Mouse (Mus musculus): Measurements from ENCODE around the gene Elane. TPM values are rescaled to one million over a fixed set of nuclear protein-coding genes. Genes with fewer than 3 reads are reported as not detected.

Gene Elane
- total RNA-seq, 2 experiments from 2014 or later, result not detected

DNA sequence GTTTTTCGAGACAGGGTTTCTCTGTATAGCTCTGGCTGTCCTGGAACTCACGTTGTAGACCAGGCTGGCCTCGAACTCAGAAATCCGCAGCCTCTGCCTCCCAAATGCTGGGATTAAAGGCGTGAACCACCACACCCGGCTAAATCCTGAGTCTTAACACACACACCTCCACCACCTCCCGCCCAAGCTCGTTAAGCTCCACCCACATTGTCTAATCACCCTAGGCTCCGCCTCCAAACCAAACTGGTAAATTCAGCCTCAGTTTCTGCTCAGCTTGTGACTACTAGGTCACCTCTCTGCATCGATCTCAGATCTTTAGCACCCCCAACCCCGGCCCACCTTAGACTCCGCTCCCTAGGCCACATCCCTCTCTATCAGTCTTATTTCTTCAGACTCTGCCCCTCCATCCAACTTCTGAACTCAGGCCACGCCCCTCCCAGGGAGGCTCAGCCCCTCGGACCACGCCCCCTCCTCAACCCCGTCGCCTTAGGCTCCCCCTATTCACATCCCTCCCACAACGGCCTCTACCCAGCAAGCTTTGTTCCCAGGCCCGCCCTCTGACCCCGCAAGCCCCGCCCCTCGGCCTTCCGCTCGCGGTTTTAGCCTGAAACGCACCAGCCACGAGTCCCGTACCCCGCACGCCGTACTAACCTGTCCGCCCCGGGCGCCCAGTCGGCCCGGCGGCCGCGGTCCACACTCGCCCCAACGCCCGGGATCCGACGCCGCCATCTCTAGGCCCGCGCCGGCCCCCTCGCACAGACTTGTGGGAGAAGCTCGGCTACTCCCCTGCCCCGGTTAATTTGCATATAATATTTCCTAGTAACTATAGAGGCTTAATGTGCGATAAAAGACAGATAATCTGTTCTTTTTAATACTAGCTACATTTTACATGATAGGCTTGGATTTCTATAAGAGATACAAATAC, 22.4 kb downstream of the Elane start, which contains the start of gene Med16:
Gene Med16, minus strand, starts transcription at position 757 of the 925 bp plus-strand sequence.
- DNase-seq (ENCODE audit: low spot score in 2 of 2), result peak; percentile 96
- intact Hi-C loops (cut with DNase I), result no loop called here

DNA sequence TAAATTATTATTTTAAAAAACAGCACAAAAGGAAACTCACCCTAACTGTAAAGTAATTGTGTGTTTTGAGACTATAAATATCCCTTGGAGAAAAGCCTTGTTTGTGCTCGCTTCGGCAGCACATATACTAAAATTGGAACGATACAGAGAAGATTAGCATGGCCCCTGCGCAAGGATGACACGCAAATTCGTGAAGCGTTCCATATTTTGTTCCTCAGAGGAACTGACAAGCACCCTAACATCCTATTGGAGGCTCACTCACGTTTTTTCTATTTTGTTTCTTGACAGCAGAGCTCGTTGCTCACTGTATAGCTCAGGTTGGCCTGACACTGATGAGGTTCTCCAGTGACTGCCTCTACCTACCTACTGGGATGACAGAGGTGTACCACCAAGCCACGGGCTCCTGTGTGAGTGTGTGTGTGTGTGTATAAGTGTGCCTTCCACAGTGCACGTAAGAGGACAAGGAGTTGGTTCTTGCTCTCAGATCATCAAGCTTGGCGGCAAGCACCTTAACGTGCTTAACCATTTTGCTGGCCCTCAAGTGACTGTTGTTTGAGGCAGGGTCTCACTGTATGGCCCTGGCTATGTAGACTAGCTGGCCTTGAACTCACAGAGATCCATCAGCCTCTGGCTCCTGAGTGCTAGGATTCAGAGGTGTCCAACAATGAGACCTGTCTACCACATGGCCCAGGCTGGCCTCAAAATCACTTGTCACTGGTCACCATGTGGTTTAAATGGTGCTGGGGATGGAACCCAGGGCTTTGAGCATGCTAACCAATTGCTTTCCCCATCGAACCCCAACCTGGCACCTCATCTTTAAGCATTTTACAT, 23.3 kb downstream of the Elane start:
- intact Hi-C loops (cut with DNase I), result no loop called here
- peak; percentile 47 to 62 for DNase-seq (ENCODE audit: low spot score in 2 of 2)

DNA sequence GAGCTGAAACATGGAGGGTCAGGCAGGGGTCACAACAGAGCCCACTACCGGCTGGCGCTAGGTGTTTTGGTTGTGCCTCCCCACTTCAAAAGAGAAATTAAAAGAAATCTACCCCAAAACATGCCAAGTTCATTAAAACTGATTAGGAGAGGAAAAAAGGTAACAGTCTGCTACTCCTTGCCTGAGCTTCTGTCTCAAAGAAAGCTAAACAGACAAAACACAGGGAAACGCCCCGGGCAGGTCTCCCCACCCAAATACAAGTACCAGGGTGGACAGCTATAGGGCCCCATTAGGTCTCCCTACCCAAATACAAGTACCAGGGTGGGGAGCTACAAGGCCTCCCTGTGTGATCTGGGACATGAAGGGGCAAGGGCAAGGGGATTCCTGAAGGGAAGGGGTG, 24.5 kb downstream of the Elane start, which contains the start of gene Gm26602:
Gene Gm26602, plus strand, starts transcription at position 301 of the 400 bp plus-strand sequence.
- DNase-seq (ENCODE audit: low spot score in 2 of 2), result no peak
- intact Hi-C loops (cut with DNase I), result no loop called here

DNA sequence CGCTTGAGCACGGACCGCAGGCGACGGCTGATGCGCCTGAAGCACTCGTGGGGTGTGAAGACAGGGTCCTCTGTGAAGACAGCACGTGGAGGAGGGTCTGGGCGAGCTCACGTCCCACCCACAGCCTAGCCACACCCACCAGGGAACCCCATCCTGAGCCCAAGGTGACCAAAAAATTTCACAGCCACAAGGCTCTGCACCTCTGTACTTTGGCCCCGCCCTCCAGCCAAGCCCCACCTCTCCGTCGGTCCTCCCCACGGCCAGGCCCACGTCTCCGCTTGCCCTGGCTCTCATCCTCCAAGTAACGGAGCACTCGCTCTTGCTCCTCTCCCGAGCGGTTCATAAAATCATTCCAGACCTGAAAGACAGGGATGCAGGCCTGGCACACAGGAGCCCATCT, 26.4 kb downstream of the Elane start:
- intact Hi-C loops (cut with DNase I), result no loop called here

DNA sequence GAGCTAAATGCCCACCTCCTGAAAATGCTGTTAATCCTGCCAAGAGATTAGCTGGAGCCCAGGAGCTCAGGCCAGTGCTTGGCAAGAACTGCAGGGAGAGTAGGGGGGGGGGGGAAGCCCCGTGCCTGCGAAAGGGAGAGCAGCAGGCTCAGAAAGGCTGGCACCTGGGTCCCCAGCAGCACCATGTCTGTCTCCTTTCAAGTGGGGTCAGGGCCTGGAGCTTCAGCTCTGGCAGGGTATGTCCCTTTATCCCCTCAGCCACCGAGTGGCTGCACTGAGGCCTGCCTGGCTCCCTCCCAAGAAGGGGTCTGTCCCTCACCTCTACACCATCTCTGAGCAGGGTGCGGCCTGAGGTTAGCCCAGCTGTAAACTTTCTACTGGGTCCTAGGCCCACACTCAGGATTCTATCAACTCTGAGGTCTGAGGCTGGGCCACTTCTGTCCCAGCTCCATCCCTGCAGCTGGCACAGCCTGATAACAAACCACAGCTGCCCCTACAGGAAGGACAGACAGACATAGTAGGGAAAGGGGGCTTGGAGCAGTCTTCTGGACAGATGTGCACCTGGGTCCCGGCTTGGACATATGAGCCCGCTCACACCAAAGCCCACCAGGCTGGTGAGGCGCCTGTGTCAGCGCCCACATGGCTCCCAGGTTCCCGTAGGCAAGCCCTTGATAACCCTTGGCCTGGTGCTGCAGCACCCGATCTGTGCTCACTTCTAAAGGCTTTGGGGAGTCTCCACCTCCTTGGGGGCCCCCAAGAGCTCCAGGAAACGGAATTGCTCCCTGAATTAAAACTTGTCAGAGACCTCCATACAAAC, 28.3 kb downstream of the Elane start:
- intact Hi-C loops (cut with DNase I), result no loop called here
- no peak for DNase-seq (ENCODE audit: low spot score in 2 of 2)

More for the DNA sequence above, 26.4 kb downstream of the Elane start:
- no peak for DNase-seq (ENCODE audit: low spot score in 2 of 2)

DNA sequence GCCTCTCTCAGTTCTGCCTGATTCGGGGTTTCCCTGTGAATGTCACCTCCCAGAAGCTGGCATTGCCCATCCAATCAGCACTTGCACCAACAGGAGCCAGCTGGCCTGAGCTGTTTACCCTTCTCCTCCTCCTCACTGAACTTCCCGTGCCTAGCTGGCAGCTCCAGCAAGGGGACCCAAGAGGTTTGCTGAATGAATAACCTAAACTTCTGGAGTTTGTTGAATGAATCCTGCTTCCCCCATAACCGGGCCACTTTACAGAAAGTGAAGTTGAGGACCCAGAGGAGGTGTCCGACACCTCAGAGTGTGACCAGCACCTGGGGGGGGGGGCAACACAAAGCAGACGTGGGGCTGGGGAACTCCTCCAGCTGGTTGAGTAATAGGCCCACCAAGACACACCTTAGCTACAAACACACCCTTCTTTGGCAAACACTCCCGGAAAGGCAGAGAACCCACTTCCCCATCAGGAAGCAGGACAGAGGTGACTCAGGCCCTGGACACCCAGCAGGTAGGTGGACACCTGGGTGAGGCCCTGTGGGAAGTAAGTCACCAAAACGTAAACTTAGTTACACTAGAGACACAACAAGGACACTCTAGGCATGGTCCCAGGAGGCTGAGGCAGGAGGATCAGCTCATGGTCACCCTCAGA, 29.0 kb downstream of the Elane start:
- no peak for DNase-seq (ENCODE audit: low spot score in 2 of 2)
- intact Hi-C loops (cut with DNase I), result no loop called here

DNA sequence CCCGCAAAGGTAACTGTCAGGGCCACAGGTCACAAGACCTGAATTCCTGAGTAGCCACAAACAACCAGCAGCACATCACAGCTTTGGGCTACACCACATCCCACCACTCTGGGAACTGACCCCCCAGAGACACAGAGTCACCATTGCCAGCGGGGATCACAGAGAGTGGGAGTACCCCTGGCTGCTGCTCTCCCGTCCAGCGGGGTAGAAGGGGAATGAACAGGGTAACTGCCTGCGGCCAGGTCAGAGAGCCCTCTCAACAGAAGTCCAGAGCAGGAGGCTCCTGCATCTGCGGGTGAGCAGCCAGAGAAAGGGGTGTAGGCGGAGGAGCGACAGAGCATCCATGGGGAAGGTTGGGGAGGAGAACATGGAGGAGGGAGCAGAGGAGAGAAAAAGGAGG, 30.0 kb downstream of the Elane start:
- DNase-seq (ENCODE audit: low spot score in 2 of 2), result peak in 1 of 2 experiments; percentile 49
- intact Hi-C loops (cut with DNase I), result no loop called here

DNA sequence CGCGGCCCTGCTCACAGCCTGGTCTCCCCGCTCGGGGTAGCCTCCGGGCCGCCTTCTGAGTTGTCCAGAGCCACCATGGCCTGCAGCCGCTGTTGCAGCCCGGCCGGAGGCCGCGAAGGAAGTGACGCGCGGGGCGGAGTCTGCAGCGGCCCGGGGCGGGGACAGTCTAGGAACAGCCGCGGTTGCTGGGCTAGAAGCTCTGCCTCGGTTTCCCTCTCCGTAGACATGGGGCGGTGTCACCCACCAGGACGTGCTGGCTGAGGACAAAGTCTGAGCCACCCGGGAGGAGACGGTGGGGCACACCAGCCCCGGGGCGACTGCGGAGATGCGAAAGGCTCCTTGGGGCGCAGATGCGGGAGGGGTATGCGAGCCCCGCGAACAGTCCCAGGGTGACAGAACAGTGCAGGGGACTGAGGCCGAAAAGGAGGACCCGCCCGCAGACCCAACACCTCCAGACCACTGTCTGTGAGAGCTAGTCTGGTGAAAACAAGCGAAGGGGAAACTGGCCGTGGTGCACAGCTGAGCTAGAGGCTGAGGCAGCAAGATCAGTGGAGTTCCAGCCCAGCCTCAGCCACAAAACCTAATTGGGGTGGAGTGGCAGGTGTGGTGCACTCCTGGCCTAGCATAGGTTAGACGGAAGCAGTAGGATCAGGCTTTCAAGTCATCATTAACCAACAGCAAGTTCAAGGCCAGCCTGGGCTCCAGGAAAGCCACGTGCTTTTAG, 30.9 kb downstream of the Elane start, which contains the start of gene Kiss1r:
Gene Kiss1r, plus strand, starts transcription at position 164 of the 724 bp plus-strand sequence.
- intact Hi-C loops (cut with DNase I), result no loop called here
- peak; percentile 84 to 88 for DNase-seq (ENCODE audit: low spot score in 2 of 2)

DNA sequence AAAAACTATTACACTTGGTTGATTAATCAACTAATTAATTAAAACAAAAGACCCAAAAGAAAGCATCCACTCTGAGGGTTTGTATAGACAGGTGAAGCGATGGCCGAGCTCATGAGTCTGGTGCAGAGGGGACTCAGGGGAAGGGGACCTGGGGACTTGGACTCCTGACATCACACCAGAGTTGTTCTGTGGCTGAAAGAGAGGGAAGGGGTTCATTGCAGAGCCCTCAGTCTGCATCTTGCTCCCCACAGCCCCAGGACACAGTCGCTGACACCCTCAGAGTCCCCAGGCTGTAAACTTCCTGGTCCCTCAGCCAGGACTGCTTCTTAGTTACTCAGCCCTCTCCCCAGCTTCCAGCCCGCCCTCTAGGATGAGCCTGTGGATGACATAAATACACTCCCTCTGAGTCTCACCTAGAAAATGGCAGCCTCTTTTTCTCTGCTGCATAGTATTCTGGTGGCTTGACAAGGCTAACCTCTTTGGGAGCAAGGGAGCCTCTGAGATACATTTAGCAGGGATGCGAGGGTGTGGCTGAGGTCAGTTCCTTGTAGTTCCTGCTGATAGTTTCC, 31.6 kb downstream of the Elane start:
- intact Hi-C loops (cut with DNase I), result no loop called here
- no peak for DNase-seq (ENCODE audit: low spot score in 2 of 2)

DNA sequence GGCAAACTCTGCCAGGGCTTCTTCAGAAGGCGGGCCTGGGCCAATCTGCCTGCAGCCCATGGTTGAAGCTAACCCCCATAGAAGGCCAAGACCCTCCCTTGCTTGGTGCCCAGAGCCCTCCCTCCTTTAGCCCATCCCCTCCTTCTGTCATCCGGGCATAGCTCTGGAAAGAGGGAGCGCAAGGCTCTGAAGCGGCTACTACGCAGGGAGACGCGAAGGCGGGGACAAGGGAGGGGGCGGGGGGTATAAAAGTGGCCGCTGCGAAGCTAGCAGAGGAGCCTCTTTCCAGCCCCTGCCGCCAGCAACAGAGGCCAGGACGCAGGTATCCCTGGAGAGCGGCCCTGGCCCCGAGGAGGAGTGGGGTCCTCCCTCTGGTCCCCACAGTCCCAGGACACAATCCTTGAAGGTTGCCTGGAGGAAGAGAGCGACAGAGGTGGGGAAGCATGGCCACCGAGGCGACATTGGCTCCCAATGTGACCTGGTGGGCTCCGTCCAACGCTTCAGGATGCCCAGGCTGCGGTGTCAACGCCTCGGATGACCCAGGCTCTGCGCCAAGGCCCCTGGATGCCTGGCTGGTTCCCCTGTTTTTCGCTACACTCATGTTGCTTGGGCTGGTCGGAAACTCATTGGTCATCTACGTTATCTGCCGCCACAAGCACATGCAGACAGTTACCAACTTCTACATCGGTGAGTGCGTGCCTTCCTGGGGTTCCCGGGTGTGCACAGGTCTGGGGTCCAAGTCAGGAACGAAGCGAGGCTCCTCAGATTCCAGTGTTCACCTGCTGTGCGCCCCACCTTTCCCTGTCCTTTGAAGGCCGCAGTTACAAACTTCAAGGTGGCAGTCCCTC, 32.4 kb downstream of the Elane start:
- DNase-seq (ENCODE audit: low spot score in 2 of 2), result no peak
- intact Hi-C loops (cut with DNase I), result no loop called here

DNA sequence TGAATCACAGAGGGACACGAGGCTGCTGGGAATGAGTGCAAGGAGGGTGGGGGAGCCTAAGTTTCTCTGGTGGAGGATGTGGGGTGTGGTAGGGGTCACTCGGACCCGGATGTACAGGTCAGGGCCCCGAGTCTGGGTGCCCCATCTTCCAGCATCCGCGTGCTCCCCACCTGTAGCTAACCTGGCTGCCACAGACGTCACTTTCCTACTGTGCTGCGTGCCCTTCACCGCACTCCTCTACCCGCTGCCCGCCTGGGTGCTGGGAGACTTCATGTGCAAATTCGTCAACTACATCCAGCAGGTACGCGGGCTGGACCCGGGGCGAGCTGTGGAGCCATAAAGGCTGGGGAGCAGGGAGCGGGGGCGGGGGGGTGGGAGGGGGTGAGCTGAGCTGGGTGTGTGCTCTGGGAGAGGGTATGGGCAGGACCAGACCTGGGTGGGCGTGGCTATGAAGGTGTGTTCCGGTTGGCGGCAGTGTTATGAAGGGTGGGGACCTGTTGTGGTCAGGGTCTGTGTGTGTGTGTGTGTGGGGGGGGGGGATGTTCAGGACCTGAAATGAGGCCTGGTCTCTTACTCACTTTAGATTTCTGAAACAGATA, 33.3 kb downstream of the Elane start:
- no peak for DNase-seq (ENCODE audit: low spot score in 2 of 2)
- intact Hi-C loops (cut with DNase I), result no loop called here

DNA sequence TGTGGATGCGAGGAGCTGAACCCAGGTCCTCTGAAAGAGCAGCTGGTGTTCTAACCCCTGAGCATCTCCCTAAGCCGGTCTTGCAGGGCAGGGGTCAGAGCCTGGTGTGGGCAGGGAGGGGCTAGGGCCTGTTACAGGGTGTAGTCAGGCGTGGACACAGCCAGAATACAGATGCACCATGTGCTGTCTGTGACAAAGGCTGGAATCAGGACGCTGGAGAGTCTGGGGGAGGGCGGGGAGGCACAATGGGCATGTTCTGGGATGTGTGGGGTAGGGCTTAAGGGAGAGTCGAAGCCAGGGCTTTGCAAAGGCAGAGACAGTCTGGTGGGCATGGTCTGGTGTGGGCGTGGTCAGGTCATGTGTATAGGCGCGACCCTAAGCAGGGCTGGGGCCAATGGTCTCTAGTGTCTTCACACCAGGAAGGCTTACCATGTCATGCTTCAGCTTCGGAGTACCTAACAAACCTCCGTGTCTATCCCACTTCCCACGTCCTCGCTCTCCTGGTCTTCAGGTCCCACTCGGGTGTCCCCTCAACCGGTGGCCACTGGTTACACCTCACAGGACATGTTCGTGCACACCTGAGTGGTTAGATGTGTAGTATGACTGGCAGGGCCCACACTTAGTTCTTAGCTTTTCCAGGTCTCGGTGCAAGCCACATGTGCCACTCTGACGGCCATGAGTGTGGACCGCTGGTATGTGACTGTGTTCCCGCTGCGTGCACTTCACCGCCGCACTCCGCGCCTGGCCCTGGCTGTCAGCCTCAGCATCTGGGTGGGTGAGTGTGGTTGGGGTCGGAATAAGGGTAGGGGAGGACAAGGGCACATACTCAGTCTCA, 34.2 kb downstream of the Elane start:
- DNase-seq (ENCODE audit: low spot score in 2 of 2), result no peak
- intact Hi-C loops (cut with DNase I), result loop anchor here (5.0 kb wide), 1 partner anchor 38 kb away; no protein-coding TSS in a partner anchor

DNA sequence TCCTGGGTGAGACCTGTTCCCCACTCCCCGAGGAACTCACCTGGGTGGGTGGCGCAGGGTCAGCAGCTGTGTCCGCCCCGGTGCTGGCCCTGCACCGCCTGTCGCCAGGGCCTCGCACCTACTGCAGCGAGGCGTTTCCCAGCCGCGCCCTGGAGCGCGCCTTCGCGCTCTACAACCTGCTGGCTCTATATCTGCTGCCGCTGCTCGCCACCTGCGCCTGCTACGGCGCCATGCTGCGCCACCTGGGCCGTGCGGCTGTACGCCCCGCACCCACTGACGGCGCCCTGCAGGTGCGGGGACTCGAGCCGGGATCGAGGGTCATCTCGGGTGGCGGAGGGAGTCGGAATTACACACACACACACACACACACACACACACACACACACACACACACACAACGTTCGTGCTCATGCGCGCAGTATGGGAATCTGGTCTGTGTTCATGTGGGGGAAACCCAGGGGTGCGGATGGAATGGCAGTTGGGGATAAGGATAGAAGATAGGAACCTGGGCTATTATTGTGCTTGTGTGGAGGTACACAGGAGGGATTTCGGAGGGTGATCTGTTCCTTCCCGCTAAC, 35.0 kb downstream of the Elane start, which contains the start of gene R3hdm4:
Gene R3hdm4, minus strand, starts transcription at position 251 of the 578 bp plus-strand sequence.
- intact Hi-C loops (cut with DNase I), result loop anchor here (5.0 kb wide), 1 partner anchor 39 kb away; no protein-coding TSS in a partner anchor
- peak in 1 of 2 experiments; percentile 34 for DNase-seq (ENCODE audit: low spot score in 2 of 2)

DNA sequence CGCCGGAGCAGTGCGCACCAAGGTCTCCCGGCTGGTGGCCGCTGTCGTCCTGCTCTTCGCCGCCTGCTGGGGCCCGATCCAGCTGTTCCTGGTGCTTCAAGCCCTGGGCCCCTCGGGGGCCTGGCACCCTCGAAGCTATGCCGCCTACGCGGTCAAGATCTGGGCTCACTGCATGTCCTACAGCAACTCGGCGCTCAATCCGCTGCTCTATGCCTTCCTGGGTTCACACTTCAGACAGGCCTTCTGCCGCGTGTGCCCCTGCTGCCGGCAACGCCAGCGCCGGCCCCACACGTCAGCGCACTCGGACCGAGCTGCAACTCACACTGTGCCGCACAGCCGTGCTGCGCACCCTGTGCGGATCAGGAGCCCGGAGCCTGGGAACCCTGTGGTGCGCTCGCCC, 35.5 kb downstream of the Elane start:
- intact Hi-C loops (cut with DNase I), result loop anchor here (5.0 kb wide), 1 partner anchor 39 kb away; no protein-coding TSS in a partner anchor

More for the DNA sequence above, 35.5 kb downstream of the Elane start:
- DNase-seq (ENCODE audit: low spot score in 2 of 2), result no peak

Data from left cerebral cortex, postnatal 36 days (tissue).